Mouse (Mus musculus): ENCODE measurements around the gene Gcdh. TPM values are rescaled to one million over a fixed set of nuclear protein-coding genes. Genes with fewer than 3 reads are reported as not detected.
"Not testable (repeated sequence)": the region's sequence is repeated elsewhere in the genome, so short reads cannot be mapped to it uniquely, and the experiment has no call there.

The Gcdh gene
- total RNA-seq, 2 experiments from 2014 or later = 32.4 to 39.7 TPM

- DNase-seq (ENCODE audit: extremely low spot score in 1 of 2, low spot score in 1 of 2) = no peak
Observed at GRCm38 (mm10) chr8:84911854-84912253, 18.1 kb upstream of the Gcdh start.

- no peak for DNase-seq (ENCODE audit: extremely low spot score in 1 of 2, low spot score in 1 of 2)
Observed at GRCm38 (mm10) chr8:84910551-84910950, 16.8 kb upstream of the Gcdh start.

DNA sequence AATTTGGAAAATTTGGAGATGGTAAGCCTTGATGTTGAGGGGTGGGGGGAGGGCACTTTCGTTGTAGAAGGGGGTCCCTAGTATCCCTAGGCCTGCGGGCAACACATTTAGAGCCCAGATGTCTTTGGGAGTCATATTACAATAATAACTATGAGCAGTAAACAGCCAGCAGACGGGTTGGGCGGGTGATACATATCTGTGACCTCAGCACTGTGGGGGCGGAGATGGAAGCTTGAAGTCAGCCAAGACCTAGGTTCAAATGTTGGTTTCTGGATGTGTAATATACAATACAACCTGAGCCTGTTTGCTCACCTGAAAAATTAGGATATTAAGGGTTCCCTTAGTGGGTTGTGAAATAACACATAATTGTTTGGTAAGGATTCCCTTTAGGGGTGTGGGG lies 16.2 kb upstream of the Gcdh start:
- DNase-seq (ENCODE audit: extremely low spot score in 1 of 2, low spot score in 1 of 2) = no peak

DNA sequence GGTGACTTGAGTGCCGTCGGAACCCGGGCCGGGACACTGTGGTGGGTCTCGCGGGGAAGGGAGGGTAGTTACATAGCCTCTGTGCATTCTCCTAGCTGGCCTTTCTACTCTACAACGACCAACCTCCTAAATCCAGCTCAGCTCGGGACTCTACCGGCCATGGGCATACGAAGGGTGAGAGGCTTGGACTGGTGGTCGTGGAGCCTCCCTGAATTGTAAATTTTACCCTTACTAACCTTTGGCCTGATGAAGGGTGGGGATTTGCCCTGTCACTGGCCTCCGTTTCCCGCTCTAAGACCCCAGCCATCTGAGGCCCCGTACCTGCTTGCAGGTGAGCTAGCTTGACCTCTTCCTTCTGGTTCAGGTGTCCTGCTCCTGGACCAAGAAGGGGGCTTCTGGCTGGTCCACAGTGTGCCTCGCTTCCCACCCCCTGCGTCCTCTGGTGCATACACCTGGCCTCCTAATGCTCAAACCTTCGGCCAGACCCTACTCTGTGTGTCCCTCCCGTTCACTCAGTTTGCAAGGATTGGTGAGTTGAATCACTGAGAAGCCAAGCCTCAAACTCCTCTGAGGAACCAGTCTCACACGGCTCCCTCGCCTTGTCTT lies 15.5 kb upstream of the Gcdh start:
- DNase-seq (ENCODE audit: extremely low spot score in 1 of 2, low spot score in 1 of 2) = no peak

GRCm38 (mm10) chr8:84908421-84909161 lies 14.9 kb upstream of the Gcdh start, which contains the start of gene Dnase2a:
Dnase2a (plus strand) TSS chr8:84908560.
- peak in 1 of 2 experiments; percentile 61 for DNase-seq (ENCODE audit: extremely low spot score in 1 of 2, low spot score in 1 of 2)

GRCm38 (mm10) chr8:84907979-84908378 lies 14.3 kb upstream of the Gcdh start:
- not testable (repeated sequence) for DNase-seq (ENCODE audit: extremely low spot score in 1 of 2, low spot score in 1 of 2)

- no peak for DNase-seq (ENCODE audit: extremely low spot score in 1 of 2, low spot score in 1 of 2)
Observed at GRCm38 (mm10) chr8:84907493-84907892, 13.8 kb upstream of the Gcdh start.

GRCm38 (mm10) chr8:84907037-84907436 lies 13.3 kb upstream of the Gcdh start:
- no peak for DNase-seq (ENCODE audit: extremely low spot score in 1 of 2, low spot score in 1 of 2)

- DNase-seq (ENCODE audit: extremely low spot score in 1 of 2, low spot score in 1 of 2) = no peak
Observed at GRCm38 (mm10) chr8:84904351-84904750, 10.6 kb upstream of the Gcdh start.

GRCm38 (mm10) chr8:84902920-84903661 lies 9.4 kb upstream of the Gcdh start:
- peak; percentile 92 to 95 for DNase-seq (ENCODE audit: extremely low spot score in 1 of 2, low spot score in 1 of 2)

GRCm38 (mm10) chr8:84902367-84902919 lies 8.7 kb upstream of the Gcdh start:
- no peak for DNase-seq (ENCODE audit: extremely low spot score in 1 of 2, low spot score in 1 of 2)

GRCm38 (mm10) chr8:84901752-84902151 lies 8.0 kb upstream of the Gcdh start, which contains the start of gene Klf1:
Klf1 (plus strand) TSS chr8:84901928.
- DNase-seq (ENCODE audit: extremely low spot score in 1 of 2, low spot score in 1 of 2) = no peak

GRCm38 (mm10) chr8:84901071-84901470 lies 7.3 kb upstream of the Gcdh start:
- no peak for DNase-seq (ENCODE audit: extremely low spot score in 1 of 2, low spot score in 1 of 2)

DNA sequence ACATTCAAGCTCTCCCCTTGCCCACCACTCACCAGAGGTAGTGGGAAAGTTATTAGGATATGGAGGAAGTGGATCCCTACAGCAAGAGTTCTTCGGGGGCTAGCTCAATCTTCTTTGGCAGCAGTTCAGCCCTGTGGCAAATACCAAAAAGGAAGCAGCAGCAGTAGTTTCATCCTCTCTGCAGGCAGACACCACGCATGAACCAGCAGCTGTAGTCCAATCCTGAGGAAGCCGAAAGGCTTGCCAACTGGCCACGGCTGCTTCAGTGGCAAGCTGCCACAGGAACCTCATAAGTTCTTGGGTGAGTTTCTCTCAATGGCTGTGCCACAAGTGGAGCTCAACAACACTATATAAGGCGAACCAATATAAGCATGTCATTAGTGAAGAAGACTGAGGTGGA lies 2.2 kb upstream of the Gcdh start:
- DNase-seq (ENCODE audit: extremely low spot score in 1 of 2, low spot score in 1 of 2) = no peak

DNA sequence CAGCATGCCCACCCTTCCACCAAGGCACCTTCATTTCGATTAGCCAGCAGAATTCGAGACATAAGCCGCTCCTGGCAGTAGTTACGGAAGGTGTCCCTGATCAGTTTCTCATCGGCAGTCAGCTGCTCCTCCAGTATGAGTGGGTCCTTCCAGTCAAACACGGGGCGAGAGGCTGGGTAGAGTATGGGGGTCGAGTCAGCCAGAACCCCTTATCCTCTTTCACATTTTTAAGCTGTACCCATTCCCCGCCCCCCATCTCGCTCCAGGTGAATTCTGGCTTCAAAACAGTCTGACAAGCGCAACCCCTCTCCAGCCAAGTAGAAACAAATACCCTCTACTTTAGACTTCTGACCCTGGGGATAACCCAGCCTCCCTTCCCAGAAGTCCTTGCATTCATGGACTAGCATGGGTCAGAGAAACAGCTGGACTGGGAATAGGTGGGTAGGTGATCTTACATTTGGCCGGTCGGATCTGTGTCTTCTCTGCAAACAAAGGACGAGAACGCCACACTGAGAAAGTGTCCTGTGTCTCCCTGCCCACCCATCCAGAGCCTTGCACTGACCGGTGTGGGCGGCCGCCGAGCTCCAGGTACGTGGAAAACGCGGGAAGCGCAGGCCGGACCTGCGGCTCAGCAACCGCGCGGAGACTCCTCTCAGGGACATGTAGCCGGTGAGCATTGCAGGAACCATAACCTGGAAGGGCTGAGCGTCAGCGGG lies 570 bp downstream of the Gcdh start:
- no peak for DNase-seq (ENCODE audit: extremely low spot score in 1 of 2, low spot score in 1 of 2)

GRCm38 (mm10) chr8:84889141-84889540 lies 4.6 kb downstream of the Gcdh start:
- DNase-seq (ENCODE audit: extremely low spot score in 1 of 2, low spot score in 1 of 2) = no peak

DNA sequence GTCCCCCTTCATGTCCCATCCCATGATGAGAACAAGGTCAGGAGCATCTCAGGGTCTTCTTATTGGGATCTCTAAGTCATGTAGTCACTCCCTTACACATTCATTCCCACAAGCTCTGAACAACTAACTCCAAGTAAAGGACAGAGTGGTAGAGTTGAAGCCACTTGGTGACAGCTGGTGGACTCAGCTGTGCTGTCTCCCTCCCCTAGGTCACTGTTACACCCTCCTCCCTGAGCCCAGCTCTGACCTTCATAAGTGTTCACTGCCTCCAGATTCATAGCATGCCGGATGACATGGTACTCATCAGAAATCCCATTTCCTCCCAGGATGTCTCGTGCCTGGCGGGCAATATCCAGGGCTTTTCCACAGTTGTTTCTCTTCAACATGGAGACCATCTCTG lies 5.4 kb downstream of the Gcdh start:
- DNase-seq (ENCODE audit: extremely low spot score in 1 of 2, low spot score in 1 of 2) = no peak

GRCm38 (mm10) chr8:84884728-84885127 lies 9.0 kb downstream of the Gcdh start:
- no peak for DNase-seq (ENCODE audit: extremely low spot score in 1 of 2, low spot score in 1 of 2)

DNA sequence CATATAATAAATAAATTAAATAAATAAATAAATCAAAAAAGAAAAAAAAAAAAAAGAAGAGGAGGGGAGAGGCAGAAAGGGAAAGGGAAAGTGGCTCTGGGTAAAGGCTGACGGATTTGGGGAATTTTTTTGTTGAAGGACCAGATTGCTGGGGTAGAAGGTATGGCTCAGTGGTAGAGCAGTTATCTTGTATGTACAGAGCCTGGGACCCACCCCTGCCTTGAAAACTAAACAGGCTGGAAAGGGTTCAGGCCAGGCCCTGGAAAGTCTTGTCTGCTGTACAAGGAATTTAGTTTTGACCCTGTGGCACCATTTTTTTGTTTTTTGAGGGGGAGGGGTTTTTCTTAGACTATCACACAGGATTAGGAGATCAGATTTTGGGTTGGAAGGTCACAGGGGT lies 14.8 kb downstream of the Gcdh start:
- no peak for DNase-seq (ENCODE audit: extremely low spot score in 1 of 2, low spot score in 1 of 2)

DNA sequence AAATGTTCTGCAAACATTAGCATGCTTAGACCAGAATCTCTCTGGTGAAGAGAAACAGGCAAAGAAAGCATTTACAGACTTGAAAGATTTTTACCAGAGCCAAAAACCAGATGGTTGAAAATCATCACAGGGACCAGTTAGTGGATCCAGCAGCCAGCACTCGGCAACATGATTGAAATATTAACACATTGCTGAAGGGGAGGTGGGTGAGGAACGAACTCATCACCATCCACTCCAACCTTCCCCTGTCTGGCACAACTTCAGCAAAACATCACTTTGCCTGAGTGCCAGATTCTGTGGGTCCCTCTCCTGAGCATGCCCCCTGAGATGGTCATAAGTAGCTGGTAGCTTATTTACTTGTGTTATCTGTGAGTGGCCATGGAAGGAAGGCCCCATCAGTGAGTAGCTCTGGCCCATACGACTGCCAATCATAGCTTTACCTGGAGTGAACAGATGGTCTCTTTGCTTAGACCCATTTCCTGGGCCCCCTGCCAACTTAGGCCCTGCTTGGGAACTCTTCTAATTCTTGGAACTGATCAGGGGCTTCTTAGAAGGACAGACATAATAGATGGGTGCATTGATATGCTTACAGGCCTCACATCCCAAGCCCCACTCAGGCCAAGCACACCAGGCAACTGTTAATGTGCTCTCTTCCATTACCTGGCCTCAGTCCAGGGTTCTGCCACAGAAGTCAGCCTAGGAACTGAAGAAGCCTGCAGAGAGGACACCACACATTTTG lies 16.3 kb downstream of the Gcdh start:
- DNase-seq (ENCODE audit: extremely low spot score in 1 of 2, low spot score in 1 of 2) = no peak

Data from layer of hippocampus, postnatal 25 days (tissue).